Mouse (Mus musculus) lung, embryonic 15.5 days (tissue): ENCODE results near the gene Olfr556. TPM values are rescaled to one million over a fixed set of nuclear protein-coding genes. Genes with fewer than 3 reads are reported as not detected.
"Not testable (repeated sequence)": the region's sequence is repeated elsewhere in the genome, so short reads cannot be mapped to it uniquely, and the experiment has no call there.

ENCODE experiments used
- ATAC-seq: fragments of 200-750 bp; cut with Nextera tagmentation; 2 replicates; pipeline ENCODE4 v1.8.0; 2017; ENCODE audit warnings: moderate number of reproducible peaks, borderline replicate concordance; ENCODE audit not compliant: low FRiP score, low TSS enrichment; ENCODE audit errors: extremely low read depth
- H3K27ac ChIP-seq: fragments of 300-500 bp; sonication (generic); 2 replicates; pipeline ENCODE4 v1.5.1; 2015; ENCODE audit warnings: moderate library complexity, mild to moderate bottlenecking, inconsistent platforms
- H3K27me3 ChIP-seq: fragments of 300-500 bp; sonication (generic); 2 replicates; pipeline ENCODE4 v1.6.1; 2015; ENCODE audit warnings: inconsistent platforms
- H3K36me3 ChIP-seq: fragments of 300-500 bp; sonication (generic); 2 replicates; pipeline ENCODE4 v1.6.1; 2015; ENCODE audit warnings: inconsistent platforms
- H3K4me1 ChIP-seq: fragments of 300-500 bp; sonication (generic); 2 replicates; pipeline ENCODE4 v1.6.1; 2015; ENCODE audit warnings: inconsistent platforms
- H3K4me2 ChIP-seq: fragments of 300-500 bp; sonication (generic); 2 replicates; pipeline ENCODE4 v1.6.1; 2015; ENCODE audit warnings: inconsistent platforms, mild to moderate bottlenecking, moderate library complexity
- H3K4me3 ChIP-seq: fragments of 300-500 bp; sonication (generic); 2 replicates; pipeline ENCODE4 v1.5.1; 2015; ENCODE audit warnings: mild to moderate bottlenecking, inconsistent platforms
- H3K9ac ChIP-seq: fragments of 300-500 bp; sonication (generic); 2 replicates; pipeline ENCODE4 v1.6.1; 2015; ENCODE audit warnings: inconsistent platforms
- H3K9me3 ChIP-seq: fragments of 300-500 bp; sonication (generic); 2 replicates; pipeline ENCODE4 v1.6.1; 2016; ENCODE audit warnings: inconsistent platforms
- WGBS: fragments of 180-500 bp; shearing (Covaris S2); methylation state at CpG from one replicate; pipeline ENCODE4 v1.1.7; 2015; 5-methylcytosine and 5-hydroxymethylcytosine counted together
- polyA plus RNA-seq: library from polyadenylated mRNA; unstranded; fragments of >200 nt; fragmentation: Nextera tagmentation; extraction: Ambion mirVana; gene quantifications from 2 replicates; pipeline ENCODE4 v1.2.1, GENCODE M21; 2015

The Olfr556 gene
- polyA plus RNA-seq: not detected in 2 replicates

DNA sequence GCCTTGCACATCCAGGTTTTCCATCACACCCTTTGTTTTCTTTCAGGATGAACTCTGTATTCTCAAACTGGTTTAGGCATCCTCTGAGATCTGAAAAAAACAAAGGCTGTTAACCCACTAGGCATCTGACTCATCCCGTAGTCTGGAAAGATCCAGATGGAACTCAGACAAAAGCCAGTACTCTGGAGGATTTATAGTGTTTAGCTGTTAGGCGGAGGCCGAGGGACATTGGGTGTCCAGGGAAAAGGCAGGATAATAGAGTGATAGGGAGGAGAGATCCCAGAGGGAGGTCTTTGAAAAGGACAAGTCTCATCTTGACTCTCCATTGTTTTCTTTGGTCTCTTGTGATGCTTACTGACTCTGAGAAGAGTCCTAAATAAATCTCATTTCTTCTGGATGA, at the start of gene Olfr556:
TSS of gene Olfr556 (plus strand) at position 301 of the 400 bp plus-strand sequence.
- no peaks in the 10 kb centered on the region for H3K4me1 ChIP-seq
- no peaks in the 10 kb centered on the region for H3K36me3 ChIP-seq
- H3K9me3 ChIP-seq: no peaks in the 10 kb centered on the region
- no peak within 1 kb of the TSS for H3K4me3 ChIP-seq
- no peak within 1 kb of the TSS for H3K4me2 ChIP-seq
- ATAC-seq: no peak
- no peak within 1 kb of the TSS for H3K27ac ChIP-seq
- H3K9ac ChIP-seq: no peak within 1 kb of the TSS
- WGBS: 55% methylated on average over 3 of the region's 3 CpGs
- H3K27me3 ChIP-seq: no peaks in the 10 kb centered on the region

DNA sequence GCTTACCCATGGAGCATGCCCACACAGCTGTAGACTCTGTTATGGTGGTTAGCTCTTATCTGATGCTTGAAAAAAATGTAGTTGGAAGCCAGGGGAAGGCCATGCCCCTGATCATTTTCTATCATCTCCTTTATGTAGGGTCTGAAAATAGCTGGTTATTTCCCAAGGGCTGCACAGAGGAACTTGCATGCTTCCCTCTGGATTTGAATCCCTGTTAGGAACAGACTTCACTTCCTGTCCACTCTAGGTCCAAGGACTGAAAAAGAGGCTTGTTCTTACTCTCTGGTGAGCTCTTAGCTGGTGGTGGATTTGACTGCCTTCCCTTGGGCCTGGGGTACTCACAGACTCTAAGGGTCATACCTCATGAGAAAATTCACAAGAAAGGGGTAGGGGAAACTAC, 46.6 kb upstream of the Olfr556 start, which contains the start of gene Olfr553:
TSS of gene Olfr553 (minus strand) at position 101 of the 400 bp plus-strand sequence.
- no peaks in the 10 kb centered on the region for H3K9me3 ChIP-seq
- H3K9ac ChIP-seq: no peak within 1 kb of the TSS
- H3K4me2 ChIP-seq: no peak within 1 kb of the TSS
- no peak within 1 kb of the TSS for H3K4me3 ChIP-seq
- no peak for ATAC-seq
- H3K36me3 ChIP-seq: no peaks in the 10 kb centered on the region
- no peaks in the 10 kb centered on the region for H3K4me1 ChIP-seq
- H3K27ac ChIP-seq: no peak within 1 kb of the TSS
- no peaks in the 10 kb centered on the region; the same call in 1 of the 2 replicates for H3K27me3 ChIP-seq

DNA sequence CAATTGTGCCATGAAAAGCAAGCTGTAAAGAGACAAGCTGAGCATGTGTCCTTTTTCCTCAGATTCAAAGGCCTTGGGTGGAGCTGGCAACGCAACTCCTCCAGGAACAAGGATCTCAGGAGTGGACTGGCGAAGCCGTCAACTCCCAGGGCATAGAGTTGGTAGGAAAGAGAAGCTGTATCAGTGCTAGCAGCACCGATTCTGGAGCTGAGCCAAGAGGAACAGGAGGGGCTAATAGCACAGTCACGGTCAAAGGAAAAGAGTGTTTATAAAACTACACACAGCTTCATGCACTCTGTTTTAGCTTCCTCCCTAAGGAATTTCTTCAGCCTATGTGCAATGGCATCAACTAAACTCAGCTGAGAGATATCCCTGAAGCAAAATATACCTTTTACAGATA, 45.1 kb upstream of the Olfr556 start:
- Histone ChIP-seq H3K36me3 (no peaks in the 10 kb centered on the region), H3K9me3 (no peaks in the 10 kb centered on the region), H3K4me1 (no peaks in the 10 kb centered on the region), H3K4me2 (no peak overlapping the region), H3K9ac (no peak overlapping the region), H3K27ac (no peak overlapping the region), H3K4me3 (no peak overlapping the region), H3K27me3 (no peaks in the 10 kb centered on the region; the same call in 1 of the 2 replicates)
- WGBS: 28% methylated on average over 5 of the region's 5 CpGs
- ATAC-seq: peak; percentile 62; the same call in 1 of the 2 replicates

DNA sequence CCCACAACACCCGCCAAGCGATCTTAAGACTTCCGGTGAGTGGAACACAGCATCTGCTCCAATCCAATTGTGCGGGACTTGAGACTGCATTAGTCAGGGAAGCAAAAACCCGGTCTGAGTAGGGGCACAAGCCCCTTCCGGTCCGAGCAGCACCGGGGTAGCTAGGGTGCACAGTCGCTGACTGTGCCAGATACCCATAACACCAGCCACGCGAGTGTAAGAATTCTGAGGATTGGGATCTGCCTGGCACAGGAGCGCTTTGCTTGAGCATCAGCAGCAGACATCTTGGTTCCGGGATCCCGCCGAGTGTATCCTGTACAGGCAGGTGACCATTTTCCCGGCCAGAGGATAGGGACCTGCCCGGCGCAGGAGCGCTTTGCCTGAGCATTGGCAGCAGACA, 44.3 kb upstream of the Olfr556 start:
- H3K27ac ChIP-seq, H3K36me3 ChIP-seq, H3K9me3 ChIP-seq, H3K27me3 ChIP-seq, H3K4me3 ChIP-seq, H3K4me1 ChIP-seq, H3K4me2 ChIP-seq, ATAC-seq, H3K9ac ChIP-seq: not testable (repeated sequence)
- 83% methylated on average over 19 of the region's 19 CpGs for WGBS

DNA sequence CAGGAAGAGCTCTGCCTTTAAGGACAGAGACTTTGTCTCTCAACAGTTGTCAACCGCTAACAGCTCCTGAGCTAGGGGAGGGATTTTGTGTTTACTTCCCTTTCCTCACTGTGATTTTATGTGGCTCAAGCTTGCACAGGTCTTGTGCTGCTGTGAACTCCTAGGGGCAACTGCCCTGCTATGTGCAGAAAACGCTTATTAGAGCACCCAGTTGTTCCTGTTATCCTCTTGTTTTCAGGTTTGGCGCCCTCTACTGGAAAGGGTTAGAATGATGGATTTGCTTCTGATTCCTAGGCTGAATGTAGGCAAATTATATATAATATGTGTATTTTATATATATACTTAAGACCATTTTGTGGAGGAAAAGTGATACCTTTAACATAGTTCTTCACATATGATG, 28.0 kb upstream of the Olfr556 start:
- WGBS: 25% methylated on average over 3 of the region's 3 CpGs

DNA sequence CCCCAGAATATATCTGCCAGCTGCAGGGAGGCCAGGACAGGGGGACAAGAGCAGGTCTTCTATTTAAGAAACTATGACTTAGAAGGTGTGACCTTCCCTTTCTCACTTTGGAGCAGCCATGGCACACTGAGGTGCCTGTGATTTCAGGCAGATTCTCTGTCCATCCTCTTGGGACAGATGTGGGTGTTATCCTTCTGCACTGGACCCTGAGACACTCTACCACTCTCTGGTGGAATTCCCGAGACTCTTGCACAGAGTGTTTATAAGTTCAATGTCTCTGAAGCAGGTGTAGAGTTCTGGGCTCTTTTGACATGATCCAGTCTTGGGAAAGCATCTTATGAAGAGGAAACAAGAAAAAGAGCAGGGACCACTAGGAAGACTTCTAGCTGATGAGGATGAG, 26.6 kb upstream of the Olfr556 start, which contains the start of gene Olfr554:
TSS of gene Olfr554 (plus strand) at position 301 of the 400 bp plus-strand sequence.
- no peak for ATAC-seq
- H3K36me3 ChIP-seq: no peaks in the 10 kb centered on the region
- no peak within 1 kb of the TSS for H3K27ac ChIP-seq
- no peaks in the 10 kb centered on the region for H3K9me3 ChIP-seq
- H3K27me3 ChIP-seq: no peaks in the 10 kb centered on the region
- no peaks in the 10 kb centered on the region for H3K4me1 ChIP-seq
- H3K4me3 ChIP-seq: no peak within 1 kb of the TSS
- WGBS: 66% methylated on average over 1 of the region's 1 CpGs
- no peak within 1 kb of the TSS for H3K4me2 ChIP-seq
- H3K9ac ChIP-seq: no peak within 1 kb of the TSS

More for the DNA sequence above, 28.0 kb upstream of the Olfr556 start:
- no peak overlapping the region for H3K4me2 ChIP-seq
- H3K4me3 ChIP-seq: no peak overlapping the region
- H3K27ac ChIP-seq: no peak overlapping the region
- H3K27me3 ChIP-seq: no peaks in the 10 kb centered on the region
- no peak overlapping the region for H3K9ac ChIP-seq
- no peaks in the 10 kb centered on the region for H3K9me3 ChIP-seq
- ATAC-seq: no peak
- no peaks in the 10 kb centered on the region for H3K36me3 ChIP-seq
- H3K4me1 ChIP-seq: no peaks in the 10 kb centered on the region

DNA sequence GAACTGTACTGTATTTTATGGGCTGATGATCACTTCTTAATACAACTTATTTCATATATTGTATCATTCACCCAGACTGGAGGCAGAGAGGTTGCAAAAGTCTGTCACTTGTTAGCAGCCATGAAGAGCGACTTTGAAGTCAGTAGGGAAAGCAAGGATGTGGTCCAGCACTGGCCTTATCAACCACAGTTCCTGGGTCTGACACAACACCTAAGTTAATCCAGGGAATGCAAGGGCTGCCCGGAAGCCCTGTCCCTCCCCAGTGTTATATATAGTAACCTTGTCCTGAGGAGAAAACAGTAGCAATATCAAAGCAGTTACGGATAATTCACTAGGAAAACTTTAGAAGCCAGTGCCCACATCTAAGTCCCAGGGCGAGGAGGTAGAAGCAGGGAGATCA, 19.8 kb upstream of the Olfr556 start:
- not testable (repeated sequence) for H3K36me3 ChIP-seq, H3K4me2 ChIP-seq, H3K4me3 ChIP-seq, H3K9ac ChIP-seq, H3K4me1 ChIP-seq, ATAC-seq, H3K27me3 ChIP-seq, H3K27ac ChIP-seq, H3K9me3 ChIP-seq
- WGBS: 72% methylated on average over 3 of the region's 4 CpGs

DNA sequence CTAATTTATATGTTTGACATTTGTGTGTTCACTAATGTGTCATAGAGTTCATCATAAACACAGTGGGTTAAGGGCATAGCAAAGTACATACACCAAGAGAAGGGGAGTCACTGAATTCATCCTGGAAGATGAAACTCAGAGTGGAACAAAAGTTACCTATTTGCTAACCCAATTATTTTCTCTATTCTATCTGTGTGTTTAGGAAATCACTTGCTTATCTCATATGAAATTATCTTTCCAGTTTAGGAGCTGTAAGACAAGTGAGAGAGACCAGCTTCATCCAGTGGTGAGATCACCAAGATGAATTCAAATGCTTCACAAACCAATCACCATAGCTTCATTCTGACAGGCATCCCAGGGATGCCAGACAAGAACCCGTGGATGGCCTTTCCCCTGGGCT, 6.2 kb upstream of the Olfr556 start, which contains the start of gene Olfr555:
TSS of gene Olfr555 (plus strand) at position 301 of the 400 bp plus-strand sequence.
- Histone ChIP-seq H3K27ac (no peak within 1 kb of the TSS), H3K9me3 (no peaks in the 10 kb centered on the region), H3K9ac (no peak within 1 kb of the TSS), H3K36me3 (no peaks in the 10 kb centered on the region), H3K27me3 (no peaks in the 10 kb centered on the region), H3K4me2 (no peak within 1 kb of the TSS), H3K4me3 (no peak within 1 kb of the TSS), H3K4me1 (no peaks in the 10 kb centered on the region)
- no peak for ATAC-seq
- 58% methylated on average over 1 of the region's 1 CpGs for WGBS

DNA sequence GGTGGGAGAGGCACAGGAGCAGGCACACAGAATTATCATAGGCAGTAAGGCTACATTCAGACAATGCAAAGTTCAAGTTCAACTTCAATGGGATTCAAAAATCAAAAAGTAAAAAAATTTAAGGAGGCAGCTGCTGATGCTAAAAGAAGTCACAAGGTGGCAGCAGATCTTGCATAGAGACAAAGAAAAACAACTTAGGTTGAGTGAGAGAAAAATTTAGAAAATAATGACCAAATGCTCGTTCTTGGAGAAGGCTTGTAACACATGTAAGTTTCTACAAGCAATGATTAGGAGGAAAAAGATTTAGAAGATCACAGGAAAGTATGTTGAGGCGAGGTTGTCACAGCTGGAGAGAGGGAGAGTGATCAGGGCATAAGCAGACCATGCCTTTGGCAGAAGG, 679 bp downstream of the Olfr556 start:
- WGBS: 35% methylated on average over 2 of the region's 2 CpGs
- Histone ChIP-seq H3K36me3 (no peaks in the 10 kb centered on the region), H3K4me3 (no peak overlapping the region), H3K4me1 (no peaks in the 10 kb centered on the region), H3K27me3 (no peaks in the 10 kb centered on the region), H3K9ac (no peak overlapping the region), H3K9me3 (no peaks in the 10 kb centered on the region), H3K27ac (no peak overlapping the region), H3K4me2 (no peak overlapping the region)
- ATAC-seq: no peak

DNA sequence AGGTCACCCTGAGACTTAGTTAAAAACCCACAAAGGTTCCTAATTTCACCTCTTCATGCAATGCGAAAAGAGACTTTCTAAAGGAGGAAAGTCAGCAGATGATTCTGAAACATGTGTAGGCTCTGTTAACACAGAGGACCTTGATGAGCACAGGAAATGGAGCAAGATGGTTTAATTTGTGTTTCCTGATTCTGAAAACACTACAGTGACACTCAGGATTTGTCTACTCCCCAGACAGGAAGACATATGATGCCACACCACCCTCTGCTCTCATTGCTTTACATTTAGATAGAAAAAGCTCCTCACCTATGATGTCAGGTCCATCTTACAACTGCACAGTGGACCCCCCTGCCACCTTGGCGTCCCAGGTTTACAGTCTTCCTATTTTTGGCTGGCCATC, 11.5 kb downstream of the Olfr556 start:
- WGBS: 73% methylated on average over 2 of the region's 2 CpGs
- H3K27ac ChIP-seq: no peak overlapping the region
- H3K36me3 ChIP-seq: no peaks in the 10 kb centered on the region
- no peaks in the 10 kb centered on the region for H3K27me3 ChIP-seq
- no peak for ATAC-seq
- no peaks in the 10 kb centered on the region for H3K4me1 ChIP-seq
- no peak overlapping the region for H3K9ac ChIP-seq
- no peaks in the 10 kb centered on the region for H3K9me3 ChIP-seq
- no peak overlapping the region for H3K4me2 ChIP-seq
- no peak overlapping the region for H3K4me3 ChIP-seq

DNA sequence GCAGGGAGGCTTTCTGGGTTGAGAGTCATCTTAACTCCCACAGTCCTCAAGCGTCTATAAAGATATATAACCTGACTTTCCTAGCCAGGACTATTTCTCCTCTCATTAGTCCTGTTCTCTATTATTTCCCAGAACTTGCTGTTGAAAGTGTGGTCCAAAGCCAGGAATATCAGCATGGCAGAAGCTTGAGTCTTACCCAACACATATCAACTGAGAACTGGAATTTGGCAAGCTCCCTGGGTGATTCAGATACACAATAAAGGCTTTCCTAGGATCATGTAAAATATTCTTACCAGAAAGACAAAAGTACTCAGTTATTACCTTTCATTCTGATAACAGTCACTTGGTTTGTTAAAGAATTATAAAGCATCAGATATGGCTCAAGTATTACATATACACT, 17.2 kb downstream of the Olfr556 start:
- Histone ChIP-seq H3K27ac (no peak overlapping the region), H3K4me1 (0 out of 2 replicates have a peak, but pooled peaks cover 2% of the 10 kb centered on the region), H3K4me2 (no peak overlapping the region), H3K9me3 (no peaks in the 10 kb centered on the region), H3K36me3 (no peaks in the 10 kb centered on the region), H3K9ac (no peak overlapping the region), H3K4me3 (no peak overlapping the region), H3K27me3 (no peaks in the 10 kb centered on the region)
- WGBS: 83% methylated on average over 1 of the region's 1 CpGs
- no peak for ATAC-seq

DNA sequence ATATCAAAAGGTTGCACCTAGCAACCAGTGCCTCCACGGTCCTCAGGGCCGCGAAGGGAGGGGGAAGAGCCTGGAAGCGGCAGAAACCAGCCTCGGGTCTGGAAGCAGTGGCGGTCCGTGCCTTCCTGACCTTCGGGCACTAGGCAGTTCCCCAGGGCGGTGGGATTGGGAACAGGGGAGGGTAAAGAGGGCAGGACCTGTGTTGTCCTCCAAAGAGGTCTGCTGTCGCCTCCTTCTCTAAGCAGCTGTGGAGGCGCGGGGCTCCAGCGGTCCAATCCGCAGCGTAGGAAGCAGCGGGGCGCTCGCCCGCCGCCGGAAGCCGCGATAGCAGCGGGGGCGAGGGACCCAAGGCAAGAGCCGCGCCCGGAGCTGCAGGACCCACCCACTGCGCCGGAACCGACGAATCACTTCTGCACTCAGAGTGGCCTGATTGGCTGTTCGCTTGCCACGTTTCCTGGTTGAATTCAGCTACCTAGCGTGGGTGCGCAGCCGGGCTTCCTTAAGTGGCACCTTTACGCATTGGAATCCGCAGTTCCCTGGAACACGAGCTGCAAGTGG, 22.3 kb downstream of the Olfr556 start, which contains the start of gene Trim68:
TSS of gene Trim68 (minus strand) at position 384 of the 558 bp plus-strand sequence.
- Histone ChIP-seq H3K4me1 (peaks cover 7% of the 10 kb centered on the region; the same call in 1 of the 2 replicates), H3K27me3 (no peaks in the 10 kb centered on the region), H3K36me3 (no peaks in the 10 kb centered on the region), H3K9me3 (no peaks in the 10 kb centered on the region), H3K4me3 (peak within 1 kb of the TSS; percentile 72), H3K9ac (peak within 1 kb of the TSS; percentile 68), H3K27ac (peak within 1 kb of the TSS; percentile 89), H3K4me2 (peak within 1 kb of the TSS; percentile 75)
- WGBS: under 1% methylated on average over 39 of the region's 40 CpGs
- peak; percentile 99 for ATAC-seq
